Mouse (Mus musculus): ENCODE results near the gene Adarb2. TPM values are rescaled to one million over a fixed set of nuclear protein-coding genes. Genes with fewer than 3 reads are reported as not detected.

The Adarb2 gene
- total RNA-seq (2023): not detected in 2 replicates

GRCm38 (mm10) chr13:8202681-8203476, at the start of gene Adarb2:
Gene Adarb2 (plus strand): TSS chr13:8202866.

Measured in neutrophil, adult 65 days (primary cell).